Mouse (Mus musculus) limb, embryonic 11.5 days (tissue): Measurements from ENCODE around the gene Gm21209. TPM values are rescaled to one million over a fixed set of nuclear protein-coding genes. Genes with fewer than 3 reads are reported as not detected.
"Not testable (repeated sequence)": the region's sequence is repeated elsewhere in the genome, so short reads cannot be mapped to it uniquely, and the experiment has no call there.

Experiments
- ATAC-seq: fragments of 200-750 bp; cut with Nextera tagmentation; 2 replicates; pipeline ENCODE4 v1.8.0; 2017; ENCODE audit warnings: low read depth; ENCODE audit not compliant: insufficient number of reproducible peaks, low FRiP score, low TSS enrichment
- DNase-seq: peaks from one replicate; pipeline ENCODE4 v3.0.0-alpha.2; 2015; ENCODE audit warnings: low spot score
- H3K27ac ChIP-seq: fragments of 300-500 bp; sonication (generic); replicated peaks from 2 replicates; pipeline ENCODE4 v1.5.1; 2014; ENCODE audit warnings: low read depth, mild to moderate bottlenecking, low read length
- H3K27me3 ChIP-seq: fragments of 300-500 bp; sonication (generic); 2 replicates; pipeline ENCODE4 v1.6.1; 2014; ENCODE audit warnings: mild to moderate bottlenecking, low read length, mixed read lengths; ENCODE audit not compliant: control insufficient read depth, insufficient read depth
- H3K36me3 ChIP-seq: fragments of 300-500 bp; sonication (generic); 2 replicates; pipeline ENCODE4 v1.6.1; 2014; ENCODE audit warnings: mild to moderate bottlenecking, low read length, moderate library complexity, mixed read lengths; ENCODE audit not compliant: control insufficient read depth, insufficient read depth
- H3K4me1 ChIP-seq: fragments of 300-500 bp; sonication (generic); 2 replicates; pipeline ENCODE4 v1.6.1; 2014; ENCODE audit warnings: low read length, mixed read lengths; ENCODE audit not compliant: control insufficient read depth, insufficient read depth
- H3K4me2 ChIP-seq: fragments of 300-500 bp; sonication (generic); 2 replicates; pipeline ENCODE4 v1.6.1; 2014; ENCODE audit warnings: low read depth, mild to moderate bottlenecking, moderate library complexity; ENCODE audit not compliant: severe bottlenecking
- H3K4me3 ChIP-seq: fragments of 300-500 bp; sonication (generic); 2 replicates; pipeline ENCODE4 v1.5.1; 2014; ENCODE audit warnings: low read depth, low read length
- H3K9ac ChIP-seq: fragments of 300-500 bp; sonication (generic); 2 replicates; pipeline ENCODE4 v1.6.1; 2014; ENCODE audit warnings: mild to moderate bottlenecking, low read length
- H3K9me3 ChIP-seq: fragments of 300-500 bp; sonication (generic); 2 replicates; pipeline ENCODE4 v1.6.1; 2016; ENCODE audit warnings: low read length; ENCODE audit not compliant: control insufficient read depth
- WGBS: fragments of 180-500 bp; shearing (Covaris S2); extraction: QIAGEN DNeasy Blood & Tissue Kit; methylation state at CpG from one replicate; pipeline ENCODE4 v1.1.7; 2014; 5-methylcytosine and 5-hydroxymethylcytosine counted together
- polyA plus RNA-seq: library from polyadenylated mRNA; unstranded; fragments of >200 nt; fragmentation: Nextera tagmentation; extraction: Ambion mirVana; gene quantifications from 2 replicates; pipeline ENCODE4 v1.2.1, GENCODE M21; 2014

Gene Gm21209
- not detected in 2 replicates for polyA plus RNA-seq

GRCm38 (mm10) chrY:49570856-49571255 is at the start of gene Gm21209:
Gene Gm21209 (plus strand): TSS chrY:49571156.
- WGBS = no CpG with 5 or more reads among the region's 6 CpGs
- not testable (repeated sequence) for ATAC-seq, H3K27ac ChIP-seq

More at GRCm38 (mm10) chrY:49570856-49571255, at the start of gene Gm21209:
- not testable (repeated sequence) for DNase-seq, H3K9ac ChIP-seq, H3K36me3 ChIP-seq, H3K27me3 ChIP-seq, H3K4me1 ChIP-seq, H3K9me3 ChIP-seq, H3K4me3 ChIP-seq, H3K4me2 ChIP-seq
